Mouse (Mus musculus) ES-Bruce4 (cell line): ENCODE measurements around the gene Iltifb. TPM values are rescaled to one million over a fixed set of nuclear protein-coding genes. Genes with fewer than 3 reads are reported as not detected.
"Not testable (repeated sequence)": the region's sequence is repeated elsewhere in the genome, so short reads cannot be mapped to it uniquely, and the experiment has no call there.

Source experiments
- H3K27ac ChIP-seq: 2 replicates; pipeline ENCODE4 v1.5.1; 2012; ENCODE audit warnings: low read length, inconsistent platforms; ENCODE audit not compliant: insufficient read depth
- H3K27me3 ChIP-seq: 2 replicates; pipeline ENCODE4 v1.6.1; 2012; ENCODE audit warnings: mild to moderate bottlenecking, low read length, inconsistent platforms; ENCODE audit not compliant: control insufficient read depth, poor library complexity, insufficient read depth, severe bottlenecking
- H3K36me3 ChIP-seq: 2 replicates; pipeline ENCODE4 v1.6.1; 2012; ENCODE audit warnings: inconsistent platforms, mild to moderate bottlenecking, low read length, moderate library complexity; ENCODE audit not compliant: control insufficient read depth, poor library complexity, insufficient read depth, severe bottlenecking
- H3K4me1 ChIP-seq: one replicate; pipeline ENCODE4 v1.8.1; 2011; ENCODE audit warnings: low read length; ENCODE audit not compliant: control insufficient read depth, insufficient read depth
- H3K4me3 ChIP-seq: 2 replicates; pipeline ENCODE4 v1.5.1; 2011; ENCODE audit warnings: low read depth, mild to moderate bottlenecking, low read length
- H3K9ac ChIP-seq: 2 replicates; pipeline ENCODE4 v1.6.1; 2012; ENCODE audit warnings: low read depth, mild to moderate bottlenecking, inconsistent platforms; ENCODE audit not compliant: poor library complexity, severe bottlenecking
- H3K9me3 ChIP-seq: replicated peaks from 2 replicates; pipeline ENCODE4 v1.6.1; 2012; ENCODE audit warnings: mild to moderate bottlenecking, low read length, inconsistent platforms; ENCODE audit not compliant: control insufficient read depth, poor library complexity, insufficient read depth, severe bottlenecking
- CTCF ChIP-seq: IDR thresholded peaks from one replicate; pipeline ENCODE4 v1.8.1; 2011; ENCODE audit warnings: low read depth, low read length
- EP300 ChIP-seq: IDR thresholded peaks from 2 replicates; pipeline ENCODE4 v1.6.1; 2011; ENCODE audit warnings: low read depth, low read length; ENCODE audit not compliant: insufficient read depth
- POLR2A ChIP-seq: IDR thresholded peaks from one replicate; pipeline ENCODE4 v1.8.1; 2011; ENCODE audit warnings: low read length; ENCODE audit not compliant: insufficient read depth
- polyA plus RNA-seq: library from polyadenylated mRNA; stranded (reverse); fragments of >200 nt; gene quantifications from 2 replicates; pipeline ENCODE4 v1.2.4, GENCODE M21; 2011; ENCODE audit warnings: low read depth; ENCODE audit not compliant: missing spikeins, insufficient read depth, insufficient read length

Iltifb gene
- polyA plus RNA-seq, result not detected in 2 replicates

DNA sequence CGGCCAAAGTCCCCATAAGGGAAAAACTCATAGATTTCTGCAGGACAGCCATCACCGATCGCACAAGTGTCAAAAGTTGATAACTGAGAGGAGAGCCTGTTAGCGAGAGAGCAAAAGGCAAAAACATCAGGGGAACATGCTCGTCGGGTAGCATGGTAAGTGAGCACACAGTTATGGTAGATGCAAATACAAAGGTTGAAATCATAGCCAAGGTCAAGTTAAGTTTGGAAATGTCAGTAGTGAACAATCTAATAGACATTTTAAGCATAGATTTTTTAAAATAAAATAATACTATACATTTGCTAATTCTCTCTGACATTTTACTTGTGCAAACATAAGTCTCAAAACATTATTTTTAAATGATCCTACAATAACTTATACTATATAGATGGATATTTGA lies at the start of gene Iltifb:
Gene Iltifb (minus strand): TSS at position 101 of the 400 bp plus-strand sequence.
- Histone ChIP-seq H3K27ac (no peak within 1 kb of the TSS), H3K36me3 (no peaks in the 10 kb centered on the region), H3K4me1 (no peaks in the 10 kb centered on the region), H3K27me3 (no peaks in the 10 kb centered on the region), H3K9ac (no peak within 1 kb of the TSS), H3K9me3 (no peaks in the 10 kb centered on the region), H3K4me3 (no peak within 1 kb of the TSS)
- TF ChIP-seq POLR2A (no peak), CTCF (no peak), EP300 (no peak)

DNA sequence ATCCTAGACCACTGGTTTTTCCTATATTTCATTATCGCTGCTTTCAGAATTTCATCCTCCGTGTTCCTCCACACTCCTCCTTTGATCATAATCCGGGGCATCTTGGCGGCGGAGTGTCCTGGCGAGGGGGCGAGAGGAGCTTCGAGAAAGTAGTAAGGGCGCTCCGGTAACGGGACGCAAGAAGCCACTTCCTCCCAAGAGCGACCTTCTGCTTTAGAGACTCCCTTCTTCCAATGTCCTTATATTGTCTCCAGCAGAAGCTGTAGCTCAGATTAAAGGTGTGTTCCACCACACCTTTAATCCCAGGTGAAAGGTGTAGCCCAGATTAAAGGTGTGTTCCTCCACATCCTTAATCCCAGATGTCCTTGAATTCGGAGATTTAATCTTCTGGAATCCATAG lies 48.3 kb upstream of the Iltifb start, which contains the start of gene Gm9046:
Gene Gm9046 (minus strand): TSS at position 101 of the 400 bp plus-strand sequence.
- not testable (repeated sequence) for H3K36me3 ChIP-seq, H3K27me3 ChIP-seq, H3K4me3 ChIP-seq, H3K9ac ChIP-seq, H3K27ac ChIP-seq, H3K4me1 ChIP-seq, H3K9me3 ChIP-seq

DNA sequence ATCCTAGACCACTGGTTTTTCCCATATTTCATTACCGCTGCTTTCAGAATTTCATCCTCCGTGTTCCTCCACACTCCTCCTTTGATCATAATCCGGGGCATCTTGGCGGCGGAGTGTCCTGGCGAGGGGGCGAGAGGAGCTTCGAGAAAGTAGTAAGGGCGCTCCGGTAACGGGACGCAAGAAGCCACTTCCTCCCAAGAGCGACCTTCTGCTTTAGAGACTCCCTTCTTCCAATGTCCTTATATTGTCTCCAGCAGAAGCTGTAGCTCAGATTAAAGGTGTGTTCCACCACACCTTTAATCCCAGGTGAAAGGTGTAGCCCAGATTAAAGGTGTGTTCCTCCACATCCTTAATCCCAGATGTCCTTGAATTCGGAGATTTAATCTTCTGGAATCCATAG lies 42.9 kb upstream of the Iltifb start, which contains the start of gene Gm9045:
Gene Gm9045 (minus strand): TSS at position 101 of the 400 bp plus-strand sequence.
- H3K36me3 ChIP-seq, H3K9ac ChIP-seq: not testable (repeated sequence)

DNA sequence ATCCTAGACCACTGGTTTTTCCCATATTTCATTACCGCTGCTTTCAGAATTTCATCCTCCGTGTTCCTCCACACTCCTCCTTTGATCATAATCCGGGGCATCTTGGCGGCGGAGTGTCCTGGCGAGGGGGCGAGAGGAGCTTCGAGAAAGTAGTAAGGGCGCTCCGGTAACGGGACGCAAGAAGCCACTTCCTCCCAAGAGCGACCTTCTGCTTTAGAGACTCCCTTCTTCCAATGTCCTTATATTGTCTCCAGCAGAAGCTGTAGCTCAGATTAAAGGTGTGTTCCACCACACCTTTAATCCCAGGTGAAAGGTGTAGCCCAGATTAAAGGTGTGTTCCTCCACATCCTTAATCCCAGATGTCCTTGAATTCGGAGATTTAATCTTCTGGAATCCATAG lies 37.5 kb upstream of the Iltifb start, which contains the start of gene Gm9044:
Gene Gm9044 (minus strand): TSS at position 101 of the 400 bp plus-strand sequence.
- H3K27ac ChIP-seq, H3K9ac ChIP-seq, H3K4me3 ChIP-seq, H3K27me3 ChIP-seq, H3K36me3 ChIP-seq, H3K4me1 ChIP-seq, H3K9me3 ChIP-seq: not testable (repeated sequence)

More for the DNA sequence above, 42.9 kb upstream of the Iltifb start, which contains the start of gene Gm9045:
- H3K4me1 ChIP-seq, H3K9me3 ChIP-seq, H3K27ac ChIP-seq, H3K4me3 ChIP-seq, H3K27me3 ChIP-seq: not testable (repeated sequence)

DNA sequence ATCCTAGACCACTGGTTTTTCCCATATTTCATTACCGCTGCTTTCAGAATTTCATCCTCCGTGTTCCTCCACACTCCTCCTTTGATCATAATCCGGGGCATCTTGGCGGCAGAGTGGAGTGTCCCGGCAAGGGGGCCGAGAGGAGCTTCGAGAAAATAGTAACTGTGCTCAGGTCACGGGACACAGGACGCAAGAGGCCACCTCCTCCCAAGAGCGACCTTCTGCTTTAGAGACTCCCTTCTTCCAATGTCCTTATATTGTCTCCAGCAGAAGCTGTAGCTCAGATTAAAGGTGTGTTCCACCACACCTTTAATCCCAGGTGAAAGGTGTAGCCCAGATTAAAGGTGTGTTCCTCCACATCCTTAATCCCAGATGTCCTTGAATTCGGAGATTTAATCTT lies 32.0 kb upstream of the Iltifb start, which contains the start of gene Gm9040:
Gene Gm9040 (minus strand): TSS at position 101 of the 400 bp plus-strand sequence.
- H3K4me3 ChIP-seq, H3K27ac ChIP-seq, H3K9ac ChIP-seq, H3K36me3 ChIP-seq, H3K27me3 ChIP-seq, H3K9me3 ChIP-seq, H3K4me1 ChIP-seq: not testable (repeated sequence)

DNA sequence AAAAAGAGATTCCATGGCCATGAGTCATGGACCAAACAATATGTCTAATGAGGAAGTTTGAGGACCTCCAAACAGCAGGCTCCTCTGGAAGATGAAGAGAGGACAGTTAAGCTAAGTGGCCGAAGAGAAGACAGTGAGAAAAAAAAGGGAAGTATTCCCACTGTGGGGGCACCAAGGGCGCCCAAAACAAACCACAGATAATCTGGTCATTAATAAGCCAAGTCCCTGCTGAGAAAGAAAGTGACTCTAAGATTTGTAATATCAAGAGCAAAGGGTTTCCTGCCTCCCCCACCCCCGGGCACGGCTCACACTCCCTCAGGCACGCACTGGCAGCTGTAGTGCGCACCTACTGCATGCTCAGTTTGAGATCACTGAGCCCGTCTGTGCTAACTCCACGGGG lies 24.2 kb upstream of the Iltifb start:
- Histone ChIP-seq H3K9ac (no peak overlapping the region), H3K27me3 (0 out of 2 replicates have a peak, but pooled peaks cover 2% of the 10 kb centered on the region), H3K4me1 (no peaks in the 10 kb centered on the region), H3K36me3 (no peaks in the 10 kb centered on the region), H3K27ac (no peak overlapping the region), H3K9me3 (no peaks in the 10 kb centered on the region), H3K4me3 (no peak overlapping the region)
- no peak for TF ChIP-seq POLR2A
- TF ChIP-seq CTCF, result no peak
- TF ChIP-seq EP300, result no peak

DNA sequence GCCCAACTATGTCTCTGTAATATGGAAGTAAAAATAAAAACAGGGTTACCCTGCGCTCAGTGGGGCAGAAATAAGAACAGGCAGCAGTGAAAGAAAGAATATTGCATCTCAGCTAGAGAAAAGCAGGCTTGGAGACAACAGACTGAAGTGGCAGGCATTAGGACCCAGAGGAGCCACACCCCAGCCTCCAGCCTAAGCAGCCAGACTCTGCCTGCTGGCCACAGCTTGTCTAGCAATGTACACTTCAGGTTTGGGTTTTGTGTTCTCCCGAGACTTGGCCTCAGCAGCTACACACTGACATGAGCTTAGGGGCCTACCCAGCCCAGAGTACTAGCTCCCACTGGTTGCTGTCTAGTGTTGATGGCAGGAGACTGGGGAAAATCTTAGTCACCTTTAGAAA lies 7.3 kb upstream of the Iltifb start:
- not testable (repeated sequence) for H3K9me3 ChIP-seq, H3K27me3 ChIP-seq, H3K36me3 ChIP-seq, H3K27ac ChIP-seq, H3K4me3 ChIP-seq, H3K9ac ChIP-seq, H3K4me1 ChIP-seq

DNA sequence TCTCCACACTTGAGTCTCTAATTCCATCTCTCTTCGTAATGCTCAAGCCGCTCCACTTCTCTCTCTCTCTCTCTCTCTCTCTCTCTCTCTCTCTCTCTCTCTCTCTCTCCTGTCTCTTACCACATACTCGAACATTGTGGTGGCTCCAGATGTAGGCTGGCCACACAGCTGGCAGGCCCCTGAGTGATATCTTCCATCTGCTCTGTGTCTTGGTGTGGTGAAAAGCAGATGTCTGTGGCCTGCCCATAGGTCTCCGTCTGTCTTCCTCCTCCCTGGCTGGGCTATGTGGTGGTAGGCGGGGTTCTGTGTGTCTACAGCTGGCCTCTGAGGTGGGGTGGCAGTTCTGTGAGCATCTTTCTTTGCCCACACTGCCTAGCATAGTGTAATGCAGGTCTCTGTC lies 11.8 kb downstream of the Iltifb start:
- not testable (repeated sequence) for H3K4me1 ChIP-seq, H3K27me3 ChIP-seq, H3K27ac ChIP-seq, H3K4me3 ChIP-seq, H3K9me3 ChIP-seq, H3K9ac ChIP-seq, H3K36me3 ChIP-seq

DNA sequence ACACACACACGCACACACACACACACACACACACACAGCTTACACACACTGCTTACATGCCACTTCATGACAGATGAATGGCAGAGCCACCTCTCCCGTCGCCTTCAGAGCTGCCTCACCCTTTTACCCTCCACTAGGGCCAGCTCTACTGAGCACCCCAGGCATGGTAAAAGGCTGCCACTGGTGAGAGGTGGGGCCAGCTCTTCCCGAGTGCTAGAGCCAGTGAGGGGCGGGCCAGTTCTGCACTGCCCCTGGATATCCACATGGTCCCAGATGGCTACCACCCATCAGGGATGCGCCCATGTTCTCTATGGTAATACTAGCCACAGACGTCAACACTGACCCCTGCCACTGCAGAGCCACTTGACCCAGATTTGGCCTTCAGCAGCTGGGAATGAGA lies 12.3 kb downstream of the Iltifb start:
- not testable (repeated sequence) for H3K4me3 ChIP-seq, H3K4me1 ChIP-seq

More for the DNA sequence above, 12.3 kb downstream of the Iltifb start:
- not testable (repeated sequence) for H3K9me3 ChIP-seq, H3K9ac ChIP-seq, H3K27me3 ChIP-seq, H3K36me3 ChIP-seq, H3K27ac ChIP-seq
